Mouse (Mus musculus) hindbrain, postnatal 0 days (tissue): ENCODE data around the gene Nme6. TPM values are rescaled to one million over a fixed set of nuclear protein-coding genes. Genes with fewer than 3 reads are reported as not detected.
A peak's percentile ranks its signal among the peaks of the same experiment; 100 is the strongest.

ENCODE experiments used
- ATAC-seq: fragments of 200-750 bp; cut with Nextera tagmentation; 2 replicates; pipeline ENCODE4 v1.8.0; 2017; ENCODE audit warnings: mild to moderate bottlenecking, moderate TSS enrichment, moderate library complexity
- DNase-seq: peaks from one replicate; pipeline ENCODE4 v3.0.0-alpha.2; 2015; ENCODE audit warnings: low spot score
- H3K27ac ChIP-seq: fragments of 300-500 bp; sonication (generic); 2 replicates; pipeline ENCODE4 v1.5.1; 2014; ENCODE audit warnings: mild to moderate bottlenecking
- H3K27me3 ChIP-seq: fragments of 300-500 bp; sonication (generic); 2 replicates; pipeline ENCODE4 v1.6.1; 2014; ENCODE audit warnings: low read length, mixed read lengths; ENCODE audit not compliant: insufficient read depth
- H3K36me3 ChIP-seq: fragments of 300-500 bp; sonication (generic); 2 replicates; pipeline ENCODE4 v1.6.1; 2014; ENCODE audit warnings: low read length, mixed read lengths; ENCODE audit not compliant: insufficient read depth
- H3K4me1 ChIP-seq: fragments of 300-500 bp; sonication (generic); 2 replicates; pipeline ENCODE4 v1.6.1; 2014; ENCODE audit warnings: antibody characterized with exemption, low read length, mixed read lengths; ENCODE audit not compliant: insufficient read depth
- H3K4me2 ChIP-seq: fragments of 300-500 bp; sonication (generic); 2 replicates; pipeline ENCODE4 v1.6.1; 2014; ENCODE audit warnings: low read depth, mild to moderate bottlenecking, low read length, moderate library complexity, mixed read lengths
- H3K4me3 ChIP-seq: fragments of 300-500 bp; sonication (generic); 2 replicates; pipeline ENCODE4 v1.5.1; 2014; ENCODE audit warnings: low read length
- H3K9ac ChIP-seq: fragments of 300-500 bp; sonication (generic); replicated peaks from 2 replicates; pipeline ENCODE4 v1.6.1; 2014; ENCODE audit warnings: mild to moderate bottlenecking, low read length, moderate library complexity, mixed read lengths
- H3K9me3 ChIP-seq: fragments of 300-500 bp; sonication (generic); 2 replicates; pipeline ENCODE4 v1.6.1; 2016; ENCODE audit warnings: low read length, mixed read lengths
- CTCF ChIP-seq: IDR thresholded peaks from 2 replicates; pipeline ENCODE4 v1.5.1; 2016; ENCODE audit warnings: antibody characterized with exemption, control low read depth, low read depth
- WGBS: fragments of 180-500 bp; shearing (Covaris S2); extraction: QIAGEN DNeasy Blood & Tissue Kit; methylation state at CpG from one replicate; pipeline ENCODE4 v1.1.7; 2014; 5-methylcytosine and 5-hydroxymethylcytosine counted together
- polyA plus RNA-seq: library from polyadenylated mRNA; unstranded; fragments of >200 nt; fragmentation: Nextera tagmentation; extraction: Ambion mirVana; gene quantifications from 2 replicates; pipeline ENCODE4 v1.2.1, GENCODE M21; 2015
- total RNA-seq: library from RNA; depleted of rRNA; stranded (reverse); fragments of >200 nt; gene quantifications from 2 replicates; pipeline ENCODE4 v1.2.3, GENCODE M21; 2014

Nme6 gene
- total and polyA plus RNA-seq, 2 experiments from 2014 or later, result 43.1 to 52.9 TPM

- no peaks in the 10 kb centered on the region for H3K27me3 ChIP-seq
- DNase-seq (no peak), ATAC-seq (no peak)
- no peaks in the 10 kb centered on the region for H3K9me3 ChIP-seq
- no peak overlapping the region for H3K4me2 ChIP-seq
- H3K9ac ChIP-seq, result no peak overlapping the region
- 89% methylated on average over 2 of the region's 2 CpGs for WGBS
- no peak for TF ChIP-seq CTCF
- no peak overlapping the region for H3K4me3 ChIP-seq
- no peaks in the 10 kb centered on the region for H3K36me3 ChIP-seq
- no peak overlapping the region for H3K27ac ChIP-seq
- H3K4me1 ChIP-seq, result no peaks in the 10 kb centered on the region
Observed at GRCm38 (mm10) chr9:109806695-109807293, 25.8 kb upstream of the Nme6 start.

GRCm38 (mm10) chr9:109807898-109808297 lies 24.7 kb upstream of the Nme6 start:
- ATAC-seq, result no peak
- no peak for DNase-seq
- no peak overlapping the region for H3K27ac ChIP-seq
- no peaks in the 10 kb centered on the region for H3K36me3 ChIP-seq
- TF ChIP-seq CTCF, result no peak
- no peak overlapping the region for H3K4me2 ChIP-seq
- H3K4me1 ChIP-seq, result no peaks in the 10 kb centered on the region
- H3K9me3 ChIP-seq, result no peaks in the 10 kb centered on the region
- 68% methylated on average over 3 of the region's 3 CpGs for WGBS
- H3K9ac ChIP-seq, result no peak overlapping the region
- H3K4me3 ChIP-seq, result no peak overlapping the region
- no peaks in the 10 kb centered on the region for H3K27me3 ChIP-seq

GRCm38 (mm10) chr9:109811980-109812379 lies 20.6 kb upstream of the Nme6 start, which contains the start of gene Spink8:
Gene Spink8 (plus strand): TSS chr9:109812280.
- Histone ChIP-seq H3K4me3 (no peak within 1 kb of the TSS), H3K36me3 (no peaks in the 10 kb centered on the region), H3K4me2 (no peak within 1 kb of the TSS), H3K9me3 (no peaks in the 10 kb centered on the region), H3K27ac (no peak within 1 kb of the TSS), H3K9ac (no peak within 1 kb of the TSS), H3K4me1 (no peaks in the 10 kb centered on the region), H3K27me3 (no peaks in the 10 kb centered on the region)
- ATAC-seq, result no peak
- TF ChIP-seq CTCF, result no peak
- WGBS, result 29% methylated on average over 1 of the region's 1 CpGs
- DNase-seq, result no peak

GRCm38 (mm10) chr9:109813424-109813823 lies 19.1 kb upstream of the Nme6 start:
- Histone ChIP-seq H3K4me1 (no peaks in the 10 kb centered on the region), H3K9ac (0 out of 2 replicates have a peak overlapping the region, but pooled peaks have one; percentile 2), H3K27me3 (no peaks in the 10 kb centered on the region), H3K36me3 (no peaks in the 10 kb centered on the region), H3K4me3 (no peak overlapping the region), H3K4me2 (no peak overlapping the region), H3K9me3 (no peaks in the 10 kb centered on the region), H3K27ac (peak overlapping the region; percentile 22; the same call in 1 of the 2 replicates)
- peak; percentile 64 for ATAC-seq
- WGBS, result 20% methylated on average over 7 of the region's 7 CpGs
- peak; percentile 40 for DNase-seq
- no peak for TF ChIP-seq CTCF

- H3K36me3 ChIP-seq, result no peaks in the 10 kb centered on the region
- no peak overlapping the region for H3K9ac ChIP-seq
- WGBS, result 67% methylated on average over 6 of the region's 6 CpGs
- no peaks in the 10 kb centered on the region for H3K4me1 ChIP-seq
- H3K4me3 ChIP-seq, result no peak overlapping the region
- H3K4me2 ChIP-seq, result no peak overlapping the region
- no peaks in the 10 kb centered on the region for H3K27me3 ChIP-seq
- no peak overlapping the region for H3K27ac ChIP-seq
- no peaks in the 10 kb centered on the region for H3K9me3 ChIP-seq
- DNase-seq (no peak), ATAC-seq (no peak)
- no peak for TF ChIP-seq CTCF
Observed at GRCm38 (mm10) chr9:109816341-109816740, 16.2 kb upstream of the Nme6 start.

- no peaks in the 10 kb centered on the region for H3K9me3 ChIP-seq
- no peak for ATAC-seq
- H3K4me2 ChIP-seq, result no peak overlapping the region
- H3K4me3 ChIP-seq, result no peak overlapping the region
- whole genome bisulfite sequencing, result 76% methylated on average over 4 of the region's 4 CpGs
- H3K27me3 ChIP-seq, result no peaks in the 10 kb centered on the region
- H3K27ac ChIP-seq, result no peak overlapping the region
- no peak for DNase-seq
- H3K4me1 ChIP-seq, result no peaks in the 10 kb centered on the region
- TF ChIP-seq CTCF, result no peak
- no peaks in the 10 kb centered on the region for H3K36me3 ChIP-seq
- H3K9ac ChIP-seq, result no peak overlapping the region
Observed at GRCm38 (mm10) chr9:109825739-109826138, 6.8 kb upstream of the Nme6 start.

- Histone ChIP-seq H3K27ac (no peak overlapping the region), H3K36me3 (no peaks in the 10 kb centered on the region), H3K4me1 (no peaks in the 10 kb centered on the region), H3K4me2 (no peak overlapping the region), H3K9ac (no peak overlapping the region), H3K27me3 (no peaks in the 10 kb centered on the region), H3K9me3 (no peaks in the 10 kb centered on the region), H3K4me3 (no peak overlapping the region)
- no peak for ATAC-seq
- no peak for TF ChIP-seq CTCF
- 81% methylated on average over 5 of the region's 5 CpGs for WGBS
- DNase-seq, result no peak
Observed at GRCm38 (mm10) chr9:109826181-109826580, 6.4 kb upstream of the Nme6 start.
